Mouse (Mus musculus) brain, embryonic 14.5 days (tissue): ENCODE data around the gene Fut8.

Experiments
- CTCF ChIP-seq: fragments of 200-500 bp; IDR thresholded peaks from 2 replicates; pipeline ENCODE4 v1.5.1; 2012; ENCODE audit warnings: inconsistent platforms, mild to moderate bottlenecking, moderate library complexity, borderline replicate concordance; ENCODE audit not compliant: insufficient read depth, insufficient read length; ENCODE audit errors: extremely low read depth
- POLR2A ChIP-seq: fragments of 200-500 bp; IDR thresholded peaks from 2 replicates; pipeline ENCODE4 v1.6.1; 2012; ENCODE audit warnings: mild to moderate bottlenecking, inconsistent platforms, borderline replicate concordance; ENCODE audit not compliant: poor library complexity, insufficient read depth, insufficient read length, severe bottlenecking; ENCODE audit errors: extremely low read depth

- TF ChIP-seq CTCF (no peak), POLR2A (no peak)
These were observed 44.7 kb upstream of the Fut8 start for GRCm38 (mm10) chr12:77193225-77193716.
